Mouse (Mus musculus) hindbrain, embryonic 13.5 days (tissue): ENCODE measurements around the gene Col11a2. TPM values are rescaled to one million over a fixed set of nuclear protein-coding genes. Genes with fewer than 3 reads are reported as not detected.

Source experiments
- ATAC-seq: fragments of 200-750 bp; cut with Nextera tagmentation; 2 replicates; pipeline ENCODE4 v1.8.0; 2017; ENCODE audit warnings: moderate TSS enrichment; ENCODE audit not compliant: low FRiP score
- H3K27ac ChIP-seq: fragments of 300-500 bp; sonication (generic); 2 replicates; pipeline ENCODE4 v1.5.1; 2015; ENCODE audit warnings: inconsistent platforms, mild to moderate bottlenecking, moderate library complexity
- H3K27me3 ChIP-seq: fragments of 300-500 bp; sonication (generic); 2 replicates; pipeline ENCODE4 v1.6.1; 2015; ENCODE audit warnings: mild to moderate bottlenecking, inconsistent platforms
- H3K36me3 ChIP-seq: fragments of 300-500 bp; sonication (generic); 2 replicates; pipeline ENCODE4 v1.6.1; 2015; ENCODE audit warnings: mild to moderate bottlenecking, inconsistent platforms
- H3K4me1 ChIP-seq: fragments of 300-500 bp; sonication (generic); replicated peaks from 2 replicates; pipeline ENCODE4 v1.6.1; 2015; ENCODE audit warnings: inconsistent platforms
- H3K4me2 ChIP-seq: fragments of 300-500 bp; sonication (generic); 2 replicates; pipeline ENCODE4 v1.6.1; 2015; ENCODE audit warnings: inconsistent platforms, mild to moderate bottlenecking, moderate library complexity
- H3K4me3 ChIP-seq: fragments of 300-500 bp; sonication (generic); 2 replicates; pipeline ENCODE4 v1.5.1; 2015; ENCODE audit warnings: mild to moderate bottlenecking, inconsistent platforms
- H3K9ac ChIP-seq: fragments of 300-500 bp; sonication (generic); 2 replicates; pipeline ENCODE4 v1.6.1; 2015; ENCODE audit warnings: mild to moderate bottlenecking, inconsistent platforms
- H3K9me3 ChIP-seq: fragments of 300-500 bp; sonication (generic); 2 replicates; pipeline ENCODE4 v1.6.1; 2016; ENCODE audit warnings: inconsistent platforms
- WGBS: fragments of 180-500 bp; shearing (Covaris S2); methylation state at CpG from one replicate; pipeline ENCODE4 v1.1.7; 2015; 5-methylcytosine and 5-hydroxymethylcytosine counted together
- microRNA counts: library from miRNA; unstranded; fragments of <30 nt; microRNA quantifications from one replicate; lab custom pipeline; 2016
- microRNA-seq: library from miRNA; unstranded; fragments of <30 nt; microRNA quantifications from one replicate; pipeline ENCODE4, GENCODE M21; 2016
- polyA plus RNA-seq: library from polyadenylated mRNA; unstranded; fragments of >200 nt; fragmentation: Nextera tagmentation; extraction: Ambion mirVana; gene quantifications from 2 replicates; pipeline ENCODE4 v1.2.1, GENCODE M21; 2015

The Col11a2 gene
- polyA plus RNA-seq, 1 experiment from 2014 or later = 3.2 TPM

- no peak for ATAC-seq
- H3K36me3 ChIP-seq = peaks cover 91% of the 10 kb centered on the region
- WGBS = 93% methylated on average over 7 of the region's 7 CpGs
- peaks cover 38% of the 10 kb centered on the region for H3K4me1 ChIP-seq
- no peak overlapping the region for H3K4me2 ChIP-seq
- H3K4me3 ChIP-seq = no peak overlapping the region
- no peak overlapping the region for H3K27ac ChIP-seq
- H3K9me3 ChIP-seq = no peaks in the 10 kb centered on the region
- H3K27me3 ChIP-seq = no peaks in the 10 kb centered on the region
- no peak overlapping the region for H3K9ac ChIP-seq
These were observed 74.9 kb downstream of the Col11a2 start for GRCm38 (mm10) chr17:34114114-34114513.

MicroRNA genes within 50 kb of the gene (microRNA counts, 519-probe panel; counts per million panel counts)
- microRNA mmu-miR-219 (lab: Ali Mortazavi, UCI) = 4,547 counts per million, percentile 75 among the panel's probes with 10 or more counts

Small RNA genes lying within 50 kb of the gene (microRNA-seq; reads per million reads assigned to microRNA genes)
- gene Mir219a-1 = not detected
- gene Mir219c = not detected

Other genes starting within 250 kb of the Col11a2 start
- 37.4 and 40.5 TPM in 2 replicates for gene Kank3, start 228.9 kb upstream of the Col11a2 start, polyA plus RNA-seq
- gene Rps28, start 214.9 kb upstream of the Col11a2 start, polyA plus RNA-seq = 683 and 734 TPM in 2 replicates
- 497 and 540 TPM in 2 replicates for gene Ndufa7, start 214.9 kb upstream of the Col11a2 start, polyA plus RNA-seq
- gene Cd320, start 196.3 kb upstream of the Col11a2 start, polyA plus RNA-seq = 59.0 and 60.3 TPM in 2 replicates
- gene Gm7029, start 165.6 kb upstream of the Col11a2 start, polyA plus RNA-seq = not detected in 2 replicates
- 1.8 and 2.1 TPM in 2 replicates for gene Kifc1, start 148.8 kb upstream of the Col11a2 start, polyA plus RNA-seq
- gene Platr17, start 134.3 kb upstream of the Col11a2 start, polyA plus RNA-seq = 0.41 and 0.49 TPM in 2 replicates
- 48.1 and 54.6 TPM in 2 replicates for gene Daxx, start 130.0 kb upstream of the Col11a2 start, polyA plus RNA-seq
- gene Tapbp, start 123.5 kb upstream of the Col11a2 start, polyA plus RNA-seq = 26.8 and 29.2 TPM in 2 replicates
- 16.8 and 18.7 TPM in 2 replicates for gene Zbtb22, start 123.5 kb upstream of the Col11a2 start, polyA plus RNA-seq
- 56.7 and 56.9 TPM in 2 replicates for gene Rgl2, start 109.9 kb upstream of the Col11a2 start, polyA plus RNA-seq
- 186 and 199 TPM in 2 replicates for gene Pfdn6, start 99.1 kb upstream of the Col11a2 start, polyA plus RNA-seq
- gene Wdr46, start 98.8 kb upstream of the Col11a2 start, polyA plus RNA-seq = 24.3 and 25.2 TPM in 2 replicates
- gene B3galt4, start 87.9 kb upstream of the Col11a2 start, polyA plus RNA-seq = 12.2 TPM in 2 replicates
- gene Vps52, start 83.6 kb upstream of the Col11a2 start, polyA plus RNA-seq = 69.6 and 69.9 TPM in 2 replicates
- 928 and 950 TPM in 2 replicates for gene Rps18, start 83.4 kb upstream of the Col11a2 start, polyA plus RNA-seq
- 12.2 and 13.0 TPM in 2 replicates for gene H2-K1, start 39.1 kb upstream of the Col11a2 start, polyA plus RNA-seq
- gene Ring1, start 14.8 kb upstream of the Col11a2 start, polyA plus RNA-seq = 19.2 and 21.5 TPM in 2 replicates
- 62.9 and 65.0 TPM in 2 replicates for gene H2-Ke6, start 11.4 kb upstream of the Col11a2 start, polyA plus RNA-seq
- 164 and 172 TPM in 2 replicates for gene Slc39a7, start 7.8 kb upstream of the Col11a2 start, polyA plus RNA-seq
- gene Rxrb, start 7.6 kb upstream of the Col11a2 start, polyA plus RNA-seq = 56.8 and 59.2 TPM in 2 replicates
- 0.18 TPM in 1 of 2 replicates, not detected in the other for gene H2-Oa, start 52.9 kb downstream of the Col11a2 start, polyA plus RNA-seq
- gene H2-DMa, start 80.1 kb downstream of the Col11a2 start, polyA plus RNA-seq = 14.4 and 16.9 TPM in 2 replicates
- 127 and 129 TPM in 2 replicates for gene Brd2, start 83.2 kb downstream of the Col11a2 start, polyA plus RNA-seq
- gene H2-DMb2, start 103.9 kb downstream of the Col11a2 start, polyA plus RNA-seq = 0.27 TPM in 2 replicates
- 0.60 and 0.84 TPM in 2 replicates for gene H2-DMb1, start 113.6 kb downstream of the Col11a2 start, polyA plus RNA-seq
- gene Tap1, start 148.1 kb downstream of the Col11a2 start, polyA plus RNA-seq = 1.1 and 1.3 TPM in 2 replicates
- 0.89 and 1.5 TPM in 2 replicates for gene Psmb9, start 148.3 kb downstream of the Col11a2 start, polyA plus RNA-seq
- gene Psmb8, start 158.3 kb downstream of the Col11a2 start, polyA plus RNA-seq = 2.7 and 3.7 TPM in 2 replicates
- 2.1 and 2.2 TPM in 2 replicates for gene Tap2, start 164.1 kb downstream of the Col11a2 start, polyA plus RNA-seq
- 0.06 TPM in 1 of 2 replicates, not detected in the other for gene H2-Ob, start 199.5 kb downstream of the Col11a2 start, polyA plus RNA-seq
- 1.2 and 1.9 TPM in 2 replicates for gene H2-Ab1, start 218.3 kb downstream of the Col11a2 start, polyA plus RNA-seq
- gene H2-Aa, start 248.4 kb downstream of the Col11a2 start, polyA plus RNA-seq = 0.30 and 0.35 TPM in 2 replicates